Mouse (Mus musculus): Measurements from ENCODE around the gene Ncbp1. TPM values are rescaled to one million over a fixed set of nuclear protein-coding genes. Genes with fewer than 3 reads are reported as not detected.
A peak's percentile ranks its signal among the peaks of the same experiment; 100 is the strongest.
"Not testable (repeated sequence)": the region's sequence is repeated elsewhere in the genome, so short reads cannot be mapped to it uniquely, and the experiment has no call there.

Ncbp1 gene
- total and polyA plus RNA-seq, 2 experiments from 2014 or later, result 18.2 to 25.7 TPM

DNA sequence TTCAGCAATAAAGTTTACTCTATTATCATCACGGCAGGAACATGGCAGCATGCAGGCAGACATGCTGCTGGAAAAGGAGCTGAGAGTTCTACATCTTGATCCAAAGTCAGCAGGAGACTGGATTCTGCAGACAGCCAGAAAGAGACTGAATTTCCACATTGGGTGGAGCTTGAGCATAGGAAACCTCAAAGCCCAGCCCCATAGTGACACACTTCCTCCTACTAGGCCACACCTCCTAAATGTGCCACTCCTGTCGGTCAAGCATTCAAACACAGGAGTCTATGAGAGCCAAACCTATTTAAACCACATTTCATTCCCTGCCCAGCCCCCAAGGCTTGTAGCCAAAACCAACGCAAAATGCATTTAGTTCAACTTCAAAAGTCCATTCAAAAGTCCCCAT, 48.1 kb downstream of the Ncbp1 start:
- no peak overlapping the region for H3K4me3 ChIP-seq (ENCODE audit: low read depth, low read length)
- DNase-seq (ENCODE audit: low spot score) (no peak), ATAC-seq (ENCODE audit: insufficient read depth, low read depth) (no peak)
- no peak overlapping the region for H3K9ac ChIP-seq (replicated peaks; ENCODE audit: low read depth, low read length)
- H3K4me1 ChIP-seq (ENCODE audit: control insufficient read depth, insufficient read depth), result no peaks in the 10 kb centered on the region
- H3K27me3 ChIP-seq (ENCODE audit: control insufficient read depth, insufficient read depth, low read length), result no peaks in the 10 kb centered on the region
- TF ChIP-seq CTCF (IDR thresholded peaks at IDR 0.05; ENCODE audit: low read depth) (no peak), EP300 (IDR thresholded peaks at IDR 0.05; ENCODE audit: low read depth) (no peak)
- H3K4me2 ChIP-seq (ENCODE audit: low read depth, low read length), result no peak overlapping the region
- peaks cover 76% of the 10 kb centered on the region for H3K36me3 ChIP-seq (replicated peaks; ENCODE audit: control insufficient read depth, insufficient read depth, low read length)
- no peaks in the 10 kb centered on the region for H3K9me3 ChIP-seq (replicated peaks; ENCODE audit: control insufficient read depth, low read length)
- 69% methylated on average over 3 of the region's 3 CpGs for WGBS
- H3K27ac ChIP-seq (ENCODE audit: low read depth), result no peak overlapping the region

DNA sequence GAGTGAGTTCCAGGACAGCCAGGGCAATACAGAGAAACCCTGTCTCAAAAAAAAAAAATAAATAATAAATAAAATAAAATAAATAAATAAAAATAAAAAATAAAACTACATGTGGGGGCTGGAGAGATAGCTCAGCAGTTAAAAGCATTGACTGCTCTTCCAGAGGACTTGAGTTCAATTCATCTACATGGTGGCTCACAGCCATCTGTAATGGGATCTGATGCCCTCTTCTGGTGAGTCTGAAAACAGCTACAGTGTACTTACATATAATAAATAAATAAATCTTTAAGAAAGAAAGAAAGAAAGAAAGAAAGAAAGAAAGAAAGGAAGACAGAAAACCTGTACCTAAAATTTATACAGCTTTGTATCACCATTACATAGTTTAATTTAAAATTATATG, 53.6 kb downstream of the Ncbp1 start:
- not testable (repeated sequence) for H3K4me3 ChIP-seq (ENCODE audit: low read depth, low read length); H3K27ac ChIP-seq (ENCODE audit: low read depth); H3K4me2 ChIP-seq (ENCODE audit: low read depth, low read length); H3K27me3 ChIP-seq (ENCODE audit: control insufficient read depth, insufficient read depth, low read length); H3K4me1 ChIP-seq (ENCODE audit: control insufficient read depth, insufficient read depth); H3K9ac ChIP-seq (replicated peaks; ENCODE audit: low read depth, low read length); ATAC-seq (ENCODE audit: insufficient read depth, low read depth); DNase-seq (ENCODE audit: low spot score); H3K9me3 ChIP-seq (replicated peaks; ENCODE audit: control insufficient read depth, low read length)
- H3K36me3 ChIP-seq (replicated peaks; ENCODE audit: control insufficient read depth, insufficient read depth, low read length), result peaks cover 30% of the 10 kb centered on the region
- TF ChIP-seq CTCF (IDR thresholded peaks at IDR 0.05; ENCODE audit: low read depth), result peak; percentile 29; the same call in 1 of the 2 replicates

DNA sequence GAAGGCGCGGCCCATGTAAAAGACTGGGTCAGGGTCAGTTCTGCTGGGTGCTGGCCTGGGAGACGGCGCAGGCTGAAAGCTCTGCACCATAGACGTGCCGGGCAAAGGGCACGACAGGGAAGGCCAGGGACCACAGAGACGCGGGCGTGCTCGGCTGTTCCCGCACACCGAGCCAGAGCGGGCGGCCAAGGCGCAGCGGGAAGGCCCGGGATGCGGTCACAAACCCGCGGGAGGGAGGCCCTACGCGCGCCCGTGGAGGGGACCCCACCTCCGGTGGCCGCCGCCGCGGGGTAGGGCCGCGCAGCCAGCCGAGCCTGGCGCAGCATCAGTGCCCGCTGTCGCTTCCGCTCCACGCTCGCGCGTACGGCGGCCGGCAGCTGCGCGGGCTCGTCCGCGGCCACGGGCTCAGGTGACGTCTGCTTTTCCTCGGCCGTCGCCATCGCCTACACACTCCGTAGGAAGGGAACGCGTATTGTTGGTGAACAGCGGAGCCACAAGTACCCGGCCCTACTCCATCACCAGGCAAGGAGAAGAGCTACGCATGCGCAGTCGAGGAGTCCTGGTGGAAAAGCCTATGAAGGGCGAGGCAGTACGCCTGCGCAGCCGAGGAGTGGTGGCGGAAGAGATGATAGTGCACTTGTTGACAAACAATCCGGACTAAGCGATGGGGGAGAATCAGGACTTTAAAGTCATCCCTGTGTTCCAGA, 57.5 kb downstream of the Ncbp1 start, which contains the start of gene Xpa:
Gene Xpa, minus strand, starts transcription at position 531 of the 707 bp plus-strand sequence.
- Histone ChIP-seq H3K27me3 (ENCODE audit: control insufficient read depth, insufficient read depth, low read length) (peaks cover 17% of the 10 kb centered on the region; the same call in 1 of the 2 replicates), H3K9me3 (replicated peaks; ENCODE audit: control insufficient read depth, low read length) (no peaks in the 10 kb centered on the region)

DNA sequence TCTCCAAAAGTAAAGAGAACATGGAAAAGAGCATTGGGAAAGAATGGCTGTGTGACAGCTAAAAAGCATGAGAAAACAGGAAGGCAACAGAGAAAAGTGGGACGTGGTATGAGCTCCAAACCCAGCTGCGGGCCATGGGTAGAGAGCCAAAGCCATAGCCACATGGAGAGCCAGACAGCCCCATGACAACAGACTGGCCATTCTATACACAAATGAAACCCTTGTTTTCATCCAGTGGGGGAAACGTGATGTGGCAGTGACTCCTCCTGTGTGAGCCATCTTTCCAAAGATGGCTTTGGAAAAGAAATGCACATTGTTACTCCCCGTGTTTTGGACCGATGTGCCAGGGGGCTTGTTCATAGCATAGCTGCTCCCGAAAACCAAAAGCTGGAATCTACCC, 58.1 kb downstream of the Ncbp1 start:
- Histone ChIP-seq H3K4me3 (ENCODE audit: low read depth, low read length) (peak overlapping the region; percentile 92), H3K9me3 (replicated peaks; ENCODE audit: control insufficient read depth, low read length) (no peaks in the 10 kb centered on the region), H3K27ac (ENCODE audit: low read depth) (peak overlapping the region; percentile 68), H3K9ac (replicated peaks; ENCODE audit: low read depth, low read length) (peak overlapping the region; percentile 88), H3K4me1 (ENCODE audit: control insufficient read depth, insufficient read depth) (peaks cover 6% of the 10 kb centered on the region; the same call in 1 of the 2 replicates), H3K36me3 (replicated peaks; ENCODE audit: control insufficient read depth, insufficient read depth, low read length) (no peaks in the 10 kb centered on the region), H3K27me3 (ENCODE audit: control insufficient read depth, insufficient read depth, low read length) (peaks cover 17% of the 10 kb centered on the region; the same call in 1 of the 2 replicates), H3K4me2 (ENCODE audit: low read depth, low read length) (peak overlapping the region; percentile 95)
- DNase-seq (ENCODE audit: low spot score), result no peak
- TF ChIP-seq EP300 (IDR thresholded peaks at IDR 0.05; ENCODE audit: low read depth) (no peak), CTCF (IDR thresholded peaks at IDR 0.05; ENCODE audit: low read depth) (no peak)
- WGBS, result 32% methylated on average over 6 of the region's 6 CpGs
- peak; percentile 12; the same call in 1 of the 2 replicates for ATAC-seq (ENCODE audit: insufficient read depth, low read depth)

More for the DNA sequence above, 57.5 kb downstream of the Ncbp1 start, which contains the start of gene Xpa:
- DNase-seq (ENCODE audit: low spot score) (peak; percentile 98), ATAC-seq (ENCODE audit: insufficient read depth, low read depth) (peak; percentile 93)
- peak within 1 kb of the TSS; percentile 68 for H3K27ac ChIP-seq (ENCODE audit: low read depth)
- H3K4me3 ChIP-seq (ENCODE audit: low read depth, low read length), result peak within 1 kb of the TSS; percentile 92
- H3K4me1 ChIP-seq (ENCODE audit: control insufficient read depth, insufficient read depth), result peaks cover 6% of the 10 kb centered on the region; the same call in 1 of the 2 replicates
- peaks cover 4% of the 10 kb centered on the region for H3K36me3 ChIP-seq (replicated peaks; ENCODE audit: control insufficient read depth, insufficient read depth, low read length)
- under 1% methylated on average over 69 of the region's 70 CpGs for WGBS
- H3K9ac ChIP-seq (replicated peaks; ENCODE audit: low read depth, low read length), result peak within 1 kb of the TSS; percentile 88
- peak within 1 kb of the TSS; percentile 95 for H3K4me2 ChIP-seq (ENCODE audit: low read depth, low read length)
- TF ChIP-seq EP300 (IDR thresholded peaks at IDR 0.05; ENCODE audit: low read depth), result no peak
- no peak for TF ChIP-seq CTCF (IDR thresholded peaks at IDR 0.05; ENCODE audit: low read depth)

DNA sequence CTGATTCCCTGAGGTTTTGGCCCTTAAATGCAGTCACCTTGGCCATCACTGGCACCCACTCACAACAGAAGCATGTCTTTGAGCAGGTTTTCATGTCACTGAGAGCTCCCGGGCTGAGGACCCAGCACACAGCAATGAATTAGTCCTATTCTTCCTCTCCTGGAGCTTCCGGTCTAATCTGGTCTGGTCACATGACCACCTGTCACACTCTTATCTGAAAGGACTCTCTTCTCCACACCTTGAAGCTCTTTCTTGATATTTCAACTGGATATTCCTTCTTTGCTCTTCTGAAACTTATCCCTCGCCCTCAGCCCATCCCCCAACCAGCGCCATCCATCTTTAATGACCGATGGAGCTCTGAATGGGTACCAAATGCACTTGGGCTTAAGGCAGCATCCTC, 59.7 kb downstream of the Ncbp1 start:
- 59% methylated on average over 5 of the region's 5 CpGs for WGBS
- H3K4me1 ChIP-seq (ENCODE audit: control insufficient read depth, insufficient read depth), result peaks cover 6% of the 10 kb centered on the region; the same call in 1 of the 2 replicates
- H3K9ac ChIP-seq (replicated peaks; ENCODE audit: low read depth, low read length), result no peak overlapping the region
- H3K4me3 ChIP-seq (ENCODE audit: low read depth, low read length), result no peak overlapping the region
- DNase-seq (ENCODE audit: low spot score) (no peak), ATAC-seq (ENCODE audit: insufficient read depth, low read depth) (no peak)
- no peaks in the 10 kb centered on the region for H3K9me3 ChIP-seq (replicated peaks; ENCODE audit: control insufficient read depth, low read length)
- no peaks in the 10 kb centered on the region for H3K36me3 ChIP-seq (replicated peaks; ENCODE audit: control insufficient read depth, insufficient read depth, low read length)
- peaks cover 17% of the 10 kb centered on the region; the same call in 1 of the 2 replicates for H3K27me3 ChIP-seq (ENCODE audit: control insufficient read depth, insufficient read depth, low read length)
- TF ChIP-seq EP300 (IDR thresholded peaks at IDR 0.05; ENCODE audit: low read depth) (no peak), CTCF (IDR thresholded peaks at IDR 0.05; ENCODE audit: low read depth) (no peak)
- no peak overlapping the region for H3K27ac ChIP-seq (ENCODE audit: low read depth)
- no peak overlapping the region for H3K4me2 ChIP-seq (ENCODE audit: low read depth, low read length)

Data from heart, postnatal 0 days (tissue).